Mouse (Mus musculus): ENCODE measurements around the gene Cdk1. TPM values are rescaled to one million over a fixed set of nuclear protein-coding genes. Genes with fewer than 3 reads are reported as not detected.
"Not testable (repeated sequence)": the region's sequence is repeated elsewhere in the genome, so short reads cannot be mapped to it uniquely, and the experiment has no call there.

The Cdk1 gene
- polyA plus RNA-seq, 1 experiment from 2014 or later = 546 TPM

GRCm38 (mm10) chr10:69371441-69371840 lies 18.7 kb upstream of the Cdk1 start:
- no peaks in the 10 kb centered on the region for H3K36me3 ChIP-seq

GRCm38 (mm10) chr10:69369321-69369720 lies 16.6 kb upstream of the Cdk1 start:
- Histone ChIP-seq H3K27me3 (ENCODE audit: low read depth, poor library complexity, severe bottlenecking) (no peaks in the 10 kb centered on the region), H3K4me3 (no peak overlapping the region), H3K36me3 (no peaks in the 10 kb centered on the region), H3K27ac (no peak overlapping the region), H3K4me1 (peaks cover 4% of the 10 kb centered on the region; the same call in 1 of the 2 replicates), H3K9me3 (replicated peaks) (no peaks in the 10 kb centered on the region)
- DNase-seq (ENCODE audit: low spot score) = no peak
- 83% methylated on average over 6 of the region's 6 CpGs for WGBS

More at GRCm38 (mm10) chr10:69371441-69371840, 18.7 kb upstream of the Cdk1 start:
- H3K27ac ChIP-seq = no peak overlapping the region
- 14% methylated on average over 10 of the region's 10 CpGs for WGBS
- H3K4me1 ChIP-seq = peaks cover 4% of the 10 kb centered on the region; the same call in 1 of the 2 replicates
- DNase-seq (ENCODE audit: low spot score) = peak; percentile 85
- no peaks in the 10 kb centered on the region for H3K9me3 ChIP-seq (replicated peaks)
- no peaks in the 10 kb centered on the region for H3K27me3 ChIP-seq (ENCODE audit: low read depth, poor library complexity, severe bottlenecking)
- H3K4me3 ChIP-seq = no peak overlapping the region

DNA sequence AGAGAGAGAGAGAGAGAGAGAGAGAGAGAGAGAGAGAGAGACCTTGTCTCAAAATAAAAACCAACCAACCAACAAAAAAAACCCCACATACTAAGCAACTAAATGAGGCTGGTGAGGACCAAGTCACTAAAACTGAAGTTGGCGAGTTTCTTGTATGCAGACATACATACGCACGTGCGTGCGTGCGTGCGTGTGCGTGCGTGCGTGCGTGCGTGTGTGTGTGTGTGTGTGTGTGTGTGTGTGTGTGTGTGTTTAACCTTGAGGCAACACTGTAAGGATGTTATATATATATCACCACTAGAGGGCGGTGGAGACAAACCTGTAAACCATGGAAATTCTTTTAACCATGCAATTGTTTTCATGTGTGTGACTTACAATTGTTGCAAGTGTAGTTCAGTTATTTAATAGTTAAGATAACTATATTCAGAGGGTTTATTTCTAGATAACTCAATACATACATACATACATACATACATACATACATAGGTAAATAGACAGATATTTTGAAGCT lies 14.2 kb upstream of the Cdk1 start:
- Histone ChIP-seq H3K27me3 (ENCODE audit: low read depth, poor library complexity, severe bottlenecking) (no peaks in the 10 kb centered on the region), H3K9me3 (replicated peaks) (no peaks in the 10 kb centered on the region), H3K27ac (no peak overlapping the region), H3K4me3 (no peak overlapping the region), H3K36me3 (no peaks in the 10 kb centered on the region), H3K4me1 (no peaks in the 10 kb centered on the region)
- no peak for DNase-seq (ENCODE audit: low spot score)
- WGBS = 87% methylated on average over 13 of the region's 13 CpGs

DNA sequence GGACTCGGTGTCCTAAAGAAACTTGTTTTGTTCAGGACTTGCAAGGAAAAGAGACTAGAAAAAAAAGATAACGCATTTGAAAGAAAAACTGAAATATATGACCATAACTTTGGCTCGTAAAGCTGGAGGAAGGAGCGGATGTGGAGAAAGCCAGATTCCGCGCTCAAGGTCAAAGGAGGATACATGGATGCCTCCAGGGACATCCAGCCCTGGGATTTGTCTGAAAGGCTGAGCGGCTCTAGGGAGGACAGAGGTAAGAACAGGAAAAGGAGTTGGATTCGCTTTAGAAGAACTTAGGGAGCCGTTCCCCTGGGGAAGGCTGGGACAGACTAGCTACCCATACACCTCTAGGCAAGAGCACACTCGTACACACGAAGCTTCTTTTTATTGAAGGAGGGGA lies 13.5 kb upstream of the Cdk1 start:
- no peaks in the 10 kb centered on the region for H3K4me1 ChIP-seq
- no peak overlapping the region for H3K27ac ChIP-seq
- H3K27me3 ChIP-seq (ENCODE audit: low read depth, poor library complexity, severe bottlenecking) = no peaks in the 10 kb centered on the region
- WGBS = 89% methylated on average over 11 of the region's 11 CpGs
- no peaks in the 10 kb centered on the region for H3K36me3 ChIP-seq
- H3K4me3 ChIP-seq = no peak overlapping the region
- DNase-seq (ENCODE audit: low spot score) = no peak
- no peaks in the 10 kb centered on the region for H3K9me3 ChIP-seq (replicated peaks)

GRCm38 (mm10) chr10:69359666-69360065 lies 6.9 kb upstream of the Cdk1 start:
- no peak for DNase-seq (ENCODE audit: low spot score)
- H3K4me1 ChIP-seq = no peaks in the 10 kb centered on the region
- H3K36me3 ChIP-seq = no peaks in the 10 kb centered on the region
- no peaks in the 10 kb centered on the region; the same call in 1 of the 2 replicates for H3K9me3 ChIP-seq (replicated peaks)
- H3K4me3 ChIP-seq = no peak overlapping the region
- no peak overlapping the region for H3K27ac ChIP-seq
- no peaks in the 10 kb centered on the region for H3K27me3 ChIP-seq (ENCODE audit: low read depth, poor library complexity, severe bottlenecking)
- WGBS = 89% methylated on average over 1 of the region's 1 CpGs

DNA sequence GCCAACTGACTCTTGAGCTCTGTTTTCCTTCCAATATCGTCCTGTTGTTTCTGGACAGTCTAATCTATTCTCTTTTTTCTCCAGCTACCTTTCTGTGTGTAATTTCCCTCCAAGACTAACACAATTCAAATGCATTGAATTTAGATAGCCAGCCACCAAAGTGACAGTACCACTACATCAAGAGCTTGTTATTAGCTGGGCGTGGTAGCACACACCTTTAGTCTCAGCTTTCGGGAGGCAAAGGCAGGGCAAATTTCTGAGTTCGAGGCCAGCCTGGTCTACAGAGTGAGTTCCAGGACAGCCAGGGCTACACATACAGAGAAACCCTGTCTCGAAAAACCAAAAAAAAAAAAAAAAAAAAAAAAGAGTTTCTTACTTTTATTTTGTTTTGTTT lies 345 bp upstream of the Cdk1 start:
- H3K4me3 ChIP-seq = peak overlapping the region; percentile 83
- peak overlapping the region; percentile 96 for H3K27ac ChIP-seq
- 36% methylated on average over 5 of the region's 5 CpGs for WGBS
- peaks cover 34% of the 10 kb centered on the region for H3K4me1 ChIP-seq
- H3K36me3 ChIP-seq = peaks cover 31% of the 10 kb centered on the region
- H3K27me3 ChIP-seq (ENCODE audit: low read depth, poor library complexity, severe bottlenecking); DNase-seq (ENCODE audit: low spot score); H3K9me3 ChIP-seq (replicated peaks): not testable (repeated sequence)

GRCm38 (mm10) chr10:69351842-69352211 lies 911 bp downstream of the Cdk1 start:
- H3K27me3 ChIP-seq (ENCODE audit: low read depth, poor library complexity, severe bottlenecking) = no peaks in the 10 kb centered on the region
- H3K9me3 ChIP-seq (replicated peaks) = no peaks in the 10 kb centered on the region
- DNase-seq (ENCODE audit: low spot score) = no peak
- peak overlapping the region; percentile 83 for H3K4me3 ChIP-seq
- H3K4me1 ChIP-seq = peaks cover 39% of the 10 kb centered on the region
- WGBS = under 1% methylated on average over 11 of the region's 11 CpGs
- H3K36me3 ChIP-seq = peaks cover 43% of the 10 kb centered on the region
- H3K27ac ChIP-seq = peak overlapping the region; percentile 96

DNA sequence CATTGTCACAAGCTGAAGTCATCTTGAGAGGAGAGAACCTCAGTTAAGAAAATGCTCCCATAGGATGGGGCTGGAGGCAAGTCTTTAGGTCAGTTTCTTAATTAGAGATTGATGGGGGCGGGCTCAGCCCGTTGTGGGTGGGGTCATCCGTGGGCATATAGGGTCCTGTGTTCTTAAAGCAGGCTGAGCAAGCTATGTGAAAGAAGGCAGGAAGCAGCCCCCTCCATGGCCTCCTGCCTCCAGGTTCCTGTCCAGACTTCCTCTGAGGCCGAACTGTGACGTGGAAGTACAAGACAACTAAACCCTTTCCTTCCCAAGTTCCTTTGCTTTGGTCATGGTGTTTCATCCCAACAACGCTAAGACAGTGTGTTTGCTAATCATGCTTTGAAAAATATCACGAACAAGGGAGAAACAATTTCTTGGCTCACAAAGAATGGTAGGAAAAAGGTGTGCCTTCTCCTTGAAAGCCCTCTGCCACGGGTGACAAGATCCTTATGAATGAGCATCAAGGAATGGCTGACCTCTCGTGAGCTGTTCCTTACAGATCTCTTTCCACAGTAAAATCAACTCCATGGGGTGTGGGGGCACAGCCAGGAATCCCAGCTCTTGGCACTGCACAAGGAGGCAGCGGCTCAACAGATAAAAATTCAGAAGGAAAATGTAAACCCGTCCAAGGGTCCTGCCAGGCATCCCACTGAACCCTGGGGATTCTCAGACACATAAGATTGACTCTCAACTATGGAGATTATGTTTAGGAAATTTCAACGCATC lies 1.5 kb downstream of the Cdk1 start:
- peaks cover 43% of the 10 kb centered on the region for H3K4me1 ChIP-seq
- 31% methylated on average over 12 of the region's 12 CpGs for WGBS
- peaks cover 49% of the 10 kb centered on the region for H3K36me3 ChIP-seq
- peak overlapping the region; percentile 96 for H3K27ac ChIP-seq
- DNase-seq (ENCODE audit: low spot score) = peak; percentile 46
- H3K9me3 ChIP-seq (replicated peaks) = no peaks in the 10 kb centered on the region
- H3K4me3 ChIP-seq = peak overlapping the region; percentile 83
- H3K27me3 ChIP-seq (ENCODE audit: low read depth, poor library complexity, severe bottlenecking) = no peaks in the 10 kb centered on the region

DNA sequence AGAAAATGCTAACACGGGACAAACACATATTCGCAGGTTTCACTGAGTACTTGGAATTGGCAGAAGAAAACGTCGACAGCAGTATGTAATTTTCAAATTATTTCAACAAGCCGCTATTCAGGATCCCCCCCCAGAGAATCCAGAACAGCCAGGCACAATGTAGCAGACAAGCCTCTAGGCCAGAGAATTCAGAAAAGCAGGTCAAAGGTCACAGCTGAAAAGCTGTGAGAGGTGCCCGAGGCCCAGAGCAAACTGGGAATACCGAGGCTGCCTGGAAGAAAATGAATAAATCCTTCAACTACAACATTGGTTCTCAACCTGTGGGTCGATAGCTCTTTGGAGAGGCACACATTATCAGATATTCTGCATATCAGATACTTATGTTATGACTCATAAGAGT lies 4.5 kb downstream of the Cdk1 start:
- Histone ChIP-seq H3K27ac (no peak overlapping the region), H3K9me3 (replicated peaks) (no peaks in the 10 kb centered on the region), H3K36me3 (peaks cover 80% of the 10 kb centered on the region), H3K4me3 (no peak overlapping the region), H3K4me1 (peaks cover 43% of the 10 kb centered on the region), H3K27me3 (ENCODE audit: low read depth, poor library complexity, severe bottlenecking) (no peaks in the 10 kb centered on the region)
- no peak for DNase-seq (ENCODE audit: low spot score)
- WGBS = 60% methylated on average over 8 of the region's 8 CpGs

GRCm38 (mm10) chr10:69342328-69342727 lies 10.4 kb downstream of the Cdk1 start:
- DNase-seq (ENCODE audit: low spot score) = no peak
- Histone ChIP-seq H3K4me1 (peaks cover 6% of the 10 kb centered on the region; the same call in 1 of the 2 replicates), H3K9me3 (replicated peaks) (no peaks in the 10 kb centered on the region), H3K27ac (no peak overlapping the region), H3K4me3 (no peak overlapping the region), H3K36me3 (peaks cover 100% of the 10 kb centered on the region), H3K27me3 (ENCODE audit: low read depth, poor library complexity, severe bottlenecking) (no peaks in the 10 kb centered on the region)
- WGBS = 92% methylated on average over 9 of the region's 9 CpGs

GRCm38 (mm10) chr10:69341570-69342227 lies 11.0 kb downstream of the Cdk1 start:
- Histone ChIP-seq H3K27me3 (ENCODE audit: low read depth, poor library complexity, severe bottlenecking) (no peaks in the 10 kb centered on the region), H3K36me3 (peaks cover 100% of the 10 kb centered on the region), H3K4me3 (no peak overlapping the region), H3K9me3 (replicated peaks) (no peaks in the 10 kb centered on the region), H3K4me1 (peaks cover 2% of the 10 kb centered on the region; the same call in 1 of the 2 replicates), H3K27ac (no peak overlapping the region)
- no peak for DNase-seq (ENCODE audit: low spot score)
- WGBS = 82% methylated on average over 6 of the region's 6 CpGs

GRCm38 (mm10) chr10:69340001-69340400 lies 12.7 kb downstream of the Cdk1 start:
- H3K4me1 ChIP-seq = no peaks in the 10 kb centered on the region
- peaks cover 100% of the 10 kb centered on the region for H3K36me3 ChIP-seq
- no peaks in the 10 kb centered on the region for H3K27me3 ChIP-seq (ENCODE audit: low read depth, poor library complexity, severe bottlenecking)
- no peak overlapping the region for H3K4me3 ChIP-seq
- 92% methylated on average over 6 of the region's 6 CpGs for WGBS
- no peak overlapping the region for H3K27ac ChIP-seq
- H3K9me3 ChIP-seq (replicated peaks) = no peaks in the 10 kb centered on the region
- no peak for DNase-seq (ENCODE audit: low spot score)

DNA sequence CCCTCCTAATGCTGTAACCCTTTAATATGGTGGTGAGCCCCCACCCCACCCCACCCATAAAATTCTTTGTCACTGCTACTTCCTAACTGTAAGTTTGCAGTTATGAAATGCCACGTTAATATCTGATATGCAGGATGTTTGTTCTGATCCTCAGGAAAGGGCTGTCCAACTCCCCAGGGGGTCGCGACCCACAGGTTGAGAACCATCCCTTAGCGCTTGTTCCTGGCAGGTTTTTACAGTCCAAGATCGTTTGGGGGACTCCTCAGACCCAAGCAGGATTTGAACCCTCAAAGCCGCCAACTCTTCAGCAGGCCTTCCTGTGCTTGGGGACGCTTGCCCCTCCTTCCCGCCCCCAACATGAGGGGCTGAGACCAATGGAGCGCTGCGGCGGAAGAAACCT lies 16.5 kb downstream of the Cdk1 start:
- Histone ChIP-seq H3K27ac (no peak overlapping the region), H3K36me3 (peaks cover 84% of the 10 kb centered on the region), H3K27me3 (ENCODE audit: low read depth, poor library complexity, severe bottlenecking) (no peaks in the 10 kb centered on the region), H3K4me3 (no peak overlapping the region), H3K9me3 (replicated peaks) (no peaks in the 10 kb centered on the region), H3K4me1 (no peaks in the 10 kb centered on the region)
- DNase-seq (ENCODE audit: low spot score) = no peak
- WGBS = 89% methylated on average over 11 of the region's 11 CpGs

Data from limb, embryonic 10.5 days (tissue).